Mouse (Mus musculus): ENCODE measurements around the gene Olfr186. TPM values are rescaled to one million over a fixed set of nuclear protein-coding genes. Genes with fewer than 3 reads are reported as not detected.

The Olfr186 gene
- not detected for polyA plus RNA-seq (2014; fragmentation: Illumina TruSeq; extraction: RNeasy Lipid Tissue Mini Kit (QIAGEN cat#74804))

GRCm38 (mm10) chr16:59030191-59030590, at the start of gene Olfr186:
Gene Olfr186, minus strand, starts transcription at chr16:59030291.

DNA sequence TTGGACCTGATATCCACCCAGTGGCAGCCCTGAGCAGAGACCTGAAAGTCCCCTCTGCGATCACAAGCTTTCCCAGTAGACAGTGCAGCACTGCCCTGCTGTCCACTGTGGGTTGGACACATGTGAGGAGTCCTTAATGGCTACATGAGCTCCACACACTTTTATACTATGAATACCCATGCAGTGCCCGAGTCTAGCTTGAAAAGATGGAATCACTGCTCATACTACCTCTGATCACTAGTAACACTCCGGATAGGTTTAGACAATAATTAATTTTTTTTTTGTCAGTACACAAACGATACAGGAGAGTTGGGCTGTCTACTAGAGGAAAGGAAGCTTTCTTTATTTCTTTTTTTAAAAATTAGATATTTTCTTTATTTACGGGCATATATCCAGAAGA, 47.8 kb upstream of the Olfr186 start, which contains the start of gene Olfr190:
Gene Olfr190, minus strand, starts transcription at position 101 of the 400 bp plus-strand sequence.

GRCm38 (mm10) chr16:59039710-59040109, 9.6 kb upstream of the Olfr186 start, which contains the start of gene Olfr187:
Gene Olfr187, minus strand, starts transcription at chr16:59039767.

GRCm38 (mm10) chr16:58995057-58995456, 35.0 kb downstream of the Olfr186 start, which contains the start of gene Olfr183:
Gene Olfr183, plus strand, starts transcription at chr16:58995357.

Other genes with a start within 250 kb of the Olfr186 start
- gene Olfr173, start 230.0 kb downstream of the Olfr186 start, polyA plus RNA-seq (2014; fragmentation: Illumina TruSeq; extraction: RNeasy Lipid Tissue Mini Kit (QIAGEN cat#74804)) = not detected
- gene Olfr175-ps1, start 203.5 kb downstream of the Olfr186 start, polyA plus RNA-seq (2014; fragmentation: Illumina TruSeq; extraction: RNeasy Lipid Tissue Mini Kit (QIAGEN cat#74804)) = not detected
- gene Olfr177, start 155.5 kb downstream of the Olfr186 start, polyA plus RNA-seq (2014; fragmentation: Illumina TruSeq; extraction: RNeasy Lipid Tissue Mini Kit (QIAGEN cat#74804)) = not detected
- gene Olfr178, start 138.2 kb downstream of the Olfr186 start, polyA plus RNA-seq (2014; fragmentation: Illumina TruSeq; extraction: RNeasy Lipid Tissue Mini Kit (QIAGEN cat#74804)) = not detected
- gene Olfr181, start 101.5 kb downstream of the Olfr186 start, polyA plus RNA-seq (2014; fragmentation: Illumina TruSeq; extraction: RNeasy Lipid Tissue Mini Kit (QIAGEN cat#74804)) = not detected
- gene Olfr180, start 100.9 kb downstream of the Olfr186 start, polyA plus RNA-seq (2014; fragmentation: Illumina TruSeq; extraction: RNeasy Lipid Tissue Mini Kit (QIAGEN cat#74804)) = not detected
- not detected for gene Olfr183, start 34.9 kb downstream of the Olfr186 start, polyA plus RNA-seq (2014; fragmentation: Illumina TruSeq; extraction: RNeasy Lipid Tissue Mini Kit (QIAGEN cat#74804))
- not detected for gene Olfr187, start 9.5 kb upstream of the Olfr186 start, polyA plus RNA-seq (2014; fragmentation: Illumina TruSeq; extraction: RNeasy Lipid Tissue Mini Kit (QIAGEN cat#74804))
- gene Olfr190, start 47.7 kb upstream of the Olfr186 start, polyA plus RNA-seq (2014; fragmentation: Illumina TruSeq; extraction: RNeasy Lipid Tissue Mini Kit (QIAGEN cat#74804)) = not detected
- gene Olfr191, start 59.5 kb upstream of the Olfr186 start, polyA plus RNA-seq (2014; fragmentation: Illumina TruSeq; extraction: RNeasy Lipid Tissue Mini Kit (QIAGEN cat#74804)) = not detected
- gene Olfr193, start 81.6 kb upstream of the Olfr186 start, polyA plus RNA-seq (2014; fragmentation: Illumina TruSeq; extraction: RNeasy Lipid Tissue Mini Kit (QIAGEN cat#74804)) = not detected
- gene Olfr194, start 90.8 kb upstream of the Olfr186 start, polyA plus RNA-seq (2014; fragmentation: Illumina TruSeq; extraction: RNeasy Lipid Tissue Mini Kit (QIAGEN cat#74804)) = not detected
- not detected for gene Olfr195, start 116.8 kb upstream of the Olfr186 start, polyA plus RNA-seq (2014; fragmentation: Illumina TruSeq; extraction: RNeasy Lipid Tissue Mini Kit (QIAGEN cat#74804))
- not detected for gene Olfr196, start 140.2 kb upstream of the Olfr186 start, polyA plus RNA-seq (2014; fragmentation: Illumina TruSeq; extraction: RNeasy Lipid Tissue Mini Kit (QIAGEN cat#74804))
- gene Olfr198, start 173.2 kb upstream of the Olfr186 start, polyA plus RNA-seq (2014; fragmentation: Illumina TruSeq; extraction: RNeasy Lipid Tissue Mini Kit (QIAGEN cat#74804)) = not detected
- not detected for gene Olfr199, start 189.5 kb upstream of the Olfr186 start, polyA plus RNA-seq (2014; fragmentation: Illumina TruSeq; extraction: RNeasy Lipid Tissue Mini Kit (QIAGEN cat#74804))
- not detected for gene Olfr201, start 242.3 kb upstream of the Olfr186 start, polyA plus RNA-seq (2014; fragmentation: Illumina TruSeq; extraction: RNeasy Lipid Tissue Mini Kit (QIAGEN cat#74804))